Mouse (Mus musculus) E14TG2a.4 (cell line): ENCODE data around the gene Nmb.

ENCODE experiments used
- H3K27me3 ChIP-seq: 2 replicates; pipeline ENCODE4 v1.6.1; 2014; ENCODE audit warnings: low read length, control low read depth; ENCODE audit not compliant: insufficient read depth
- H3K36me3 ChIP-seq: 2 replicates; pipeline ENCODE4 v1.6.1; 2014; ENCODE audit warnings: low read length, control low read depth; ENCODE audit not compliant: insufficient read depth
- H3K4me1 ChIP-seq: replicated peaks from 2 replicates; pipeline ENCODE4 v1.6.1; 2014; ENCODE audit warnings: low read depth, low read length, control low read depth
- H3K4me3 ChIP-seq: replicated peaks from 2 replicates; pipeline ENCODE4 v1.5.1; 2014; ENCODE audit warnings: mild to moderate bottlenecking, low read length
- H3K9me3 ChIP-seq: 2 replicates; pipeline ENCODE4 v1.6.1; 2014; ENCODE audit warnings: low read length, control low read depth
- CTCF ChIP-seq: conservative IDR thresholded peaks from 2 replicates; pipeline ENCODE4 v1.5.1; 2014; ENCODE audit warnings: low read length
- NANOG ChIP-seq: IDR thresholded peaks from 2 replicates; pipeline ENCODE4 v1.6.1; 2014; ENCODE audit warnings: borderline replicate concordance, low read length, mixed read lengths
- POU5F1 ChIP-seq: IDR thresholded peaks from 2 replicates; pipeline ENCODE4 v1.6.1; 2014; ENCODE audit warnings: low read length, borderline replicate concordance

Nmb gene

DNA sequence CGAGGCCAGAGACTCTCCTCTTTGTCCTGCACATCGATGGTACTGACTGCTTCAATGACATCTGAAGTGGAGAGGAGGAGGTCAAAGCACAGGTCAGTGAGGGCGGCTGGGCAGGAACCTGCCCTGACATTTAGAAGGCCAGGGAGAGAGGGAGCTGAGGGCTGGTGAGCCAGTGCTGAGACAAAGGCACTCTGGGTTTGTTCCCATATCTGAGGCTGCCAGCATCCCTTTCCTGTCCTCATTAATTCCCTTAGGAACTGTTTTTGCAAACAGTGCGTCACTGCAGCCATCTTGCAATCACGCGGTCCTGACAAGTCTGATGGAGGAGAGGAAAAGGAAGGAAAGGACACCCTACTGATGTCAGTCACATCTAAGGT lies 11.1 kb downstream of the Nmb start:
- no peak for TF ChIP-seq CTCF
- Histone ChIP-seq H3K36me3 (peaks cover 82% of the 10 kb centered on the region), H3K9me3 (no peaks in the 10 kb centered on the region), H3K4me1 (peaks cover 68% of the 10 kb centered on the region), H3K27me3 (no peaks in the 10 kb centered on the region), H3K4me3 (peak overlapping the region; percentile 60)

DNA sequence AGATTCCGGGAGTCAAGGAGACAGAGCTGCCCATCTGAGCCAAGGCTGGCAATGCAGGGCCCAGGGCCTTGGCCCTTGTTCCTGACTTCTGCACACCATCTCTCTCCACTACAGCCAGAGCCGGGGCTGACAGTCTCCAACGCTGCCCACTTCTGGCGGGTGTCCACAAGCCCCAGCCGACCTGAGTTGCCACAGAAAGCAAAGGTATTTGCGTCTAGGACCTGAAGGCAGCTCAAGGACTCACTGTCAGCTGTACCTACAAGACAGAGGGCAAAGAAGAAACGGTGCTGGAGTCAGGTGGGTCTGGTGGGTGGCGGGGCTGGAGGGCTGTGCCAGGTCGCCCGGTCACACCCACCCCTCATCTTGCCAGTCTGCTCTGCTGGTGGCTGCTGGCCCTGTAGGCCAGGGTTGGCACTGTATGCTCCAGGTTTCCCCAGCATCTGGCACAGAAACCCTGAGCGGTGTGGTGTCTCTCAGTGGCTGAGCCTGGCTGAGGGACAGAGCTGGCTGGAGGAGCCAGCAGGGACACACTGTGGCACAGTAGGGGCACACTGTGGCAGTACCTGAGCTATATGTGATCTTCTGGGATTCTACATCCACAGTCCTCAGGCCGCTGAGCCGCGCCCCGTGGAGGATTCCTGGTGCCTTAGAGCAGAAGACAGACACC lies 11.7 kb downstream of the Nmb start:
- no peaks in the 10 kb centered on the region for H3K9me3 ChIP-seq
- H3K27me3 ChIP-seq: no peaks in the 10 kb centered on the region
- TF ChIP-seq NANOG: no peak
- no peak for TF ChIP-seq CTCF
- no peak for TF ChIP-seq POU5F1
- H3K36me3 ChIP-seq: peaks cover 77% of the 10 kb centered on the region
- peak overlapping the region; percentile 60 for H3K4me3 ChIP-seq
- H3K4me1 ChIP-seq: peaks cover 69% of the 10 kb centered on the region

DNA sequence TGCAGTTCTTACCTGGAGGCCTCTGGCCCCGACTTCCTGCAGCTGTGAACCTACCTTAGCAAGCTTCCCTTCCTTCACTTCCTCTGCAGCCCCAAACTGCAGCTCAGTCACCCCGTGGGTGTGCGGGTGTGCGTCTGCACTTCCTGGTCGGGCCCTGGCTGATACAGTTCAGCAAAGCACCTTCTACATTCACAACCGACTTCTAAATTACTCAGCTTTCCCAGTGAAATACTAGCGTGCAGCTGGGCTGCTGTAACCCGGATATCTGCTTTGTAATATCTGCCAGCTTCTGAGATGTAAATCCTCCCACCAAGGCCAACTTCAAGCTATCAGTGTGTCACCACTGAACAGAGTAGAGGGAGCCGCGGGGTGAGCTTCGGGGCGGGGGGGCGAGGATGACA lies 15.0 kb downstream of the Nmb start:
- TF ChIP-seq CTCF (no peak), NANOG (no peak), POU5F1 (no peak)
- H3K9me3 ChIP-seq: no peaks in the 10 kb centered on the region

DNA sequence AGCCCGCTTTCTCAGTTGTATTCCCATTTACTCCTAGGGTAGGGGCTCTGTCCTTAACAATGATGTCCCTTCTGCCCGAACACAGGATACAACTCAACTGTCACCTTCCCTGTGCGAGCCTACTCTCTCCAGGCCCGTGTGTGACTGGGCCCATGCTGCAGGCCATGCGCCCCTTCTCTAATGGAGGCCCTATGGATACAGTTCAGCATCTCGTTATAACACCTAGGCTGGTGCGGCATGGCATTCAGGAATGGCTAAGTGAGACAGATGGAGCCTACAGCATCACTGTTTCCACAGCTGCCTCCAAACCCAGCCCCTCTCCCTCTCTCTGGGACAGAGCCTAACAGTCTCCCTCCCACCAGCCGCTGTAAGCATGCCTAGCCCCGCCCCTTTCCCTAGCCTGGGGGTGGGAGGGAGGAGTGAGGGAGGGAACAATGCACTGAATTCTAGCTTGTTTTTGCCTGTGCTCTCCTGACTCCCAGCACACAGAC lies 15.8 kb downstream of the Nmb start:
- Histone ChIP-seq H3K4me1 (peaks cover 47% of the 10 kb centered on the region), H3K36me3 (peaks cover 36% of the 10 kb centered on the region), H3K4me3 (peak overlapping the region; percentile 65), H3K27me3 (no peaks in the 10 kb centered on the region), H3K9me3 (no peaks in the 10 kb centered on the region)
- no peak for TF ChIP-seq POU5F1
- no peak for TF ChIP-seq NANOG
- no peak for TF ChIP-seq CTCF

More for the DNA sequence above, 15.0 kb downstream of the Nmb start:
- Histone ChIP-seq H3K4me1 (peaks cover 52% of the 10 kb centered on the region), H3K4me3 (peak overlapping the region; percentile 52), H3K27me3 (no peaks in the 10 kb centered on the region), H3K36me3 (peaks cover 43% of the 10 kb centered on the region)

DNA sequence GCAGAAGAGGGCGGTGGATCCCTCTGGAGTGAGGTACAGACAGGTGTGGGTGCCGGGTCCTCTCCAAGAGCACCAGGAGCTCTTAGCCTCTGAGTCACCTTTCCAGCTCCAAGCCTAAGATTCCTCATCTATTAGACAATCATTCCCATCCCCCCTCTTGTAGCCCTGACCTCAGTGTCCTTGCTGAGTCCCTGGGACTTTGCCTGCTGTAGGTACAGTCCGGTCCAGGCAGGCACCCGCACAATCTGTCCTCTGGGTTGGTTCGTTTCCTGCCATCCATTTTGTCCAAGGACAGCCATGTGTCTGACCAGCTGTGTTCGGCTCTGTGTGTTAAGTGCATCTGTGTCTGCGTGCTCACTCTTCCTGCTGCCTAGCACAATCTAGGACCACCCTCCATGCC lies 16.3 kb downstream of the Nmb start:
- no peak for TF ChIP-seq NANOG
- no peak for TF ChIP-seq CTCF
- TF ChIP-seq POU5F1: no peak
- Histone ChIP-seq H3K27me3 (no peaks in the 10 kb centered on the region), H3K36me3 (peaks cover 31% of the 10 kb centered on the region), H3K4me1 (peaks cover 43% of the 10 kb centered on the region), H3K9me3 (no peaks in the 10 kb centered on the region), H3K4me3 (peak overlapping the region; percentile 65)

DNA sequence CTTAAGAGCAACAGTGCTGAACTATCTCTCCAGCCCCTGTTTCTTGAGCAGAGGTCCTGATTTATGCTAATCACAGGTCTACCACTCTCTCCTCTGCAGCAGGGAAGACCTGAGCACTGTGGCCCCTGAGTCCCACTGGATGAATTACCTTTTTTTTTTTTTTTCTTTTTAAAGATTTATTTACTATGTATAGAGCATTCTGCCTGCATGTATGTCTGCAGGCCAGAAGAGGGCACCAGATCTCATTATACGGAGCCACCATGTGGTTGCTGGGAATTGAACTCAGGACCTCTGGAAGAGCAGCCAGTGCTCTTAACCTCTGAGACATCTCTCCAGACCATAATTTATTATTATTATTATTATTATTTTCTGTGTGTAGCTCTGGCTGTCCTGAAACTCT lies 19.2 kb downstream of the Nmb start:
- peak; percentile 45 for TF ChIP-seq CTCF
- TF ChIP-seq NANOG: no peak
- no peak overlapping the region for H3K4me3 ChIP-seq
- H3K27me3 ChIP-seq: no peaks in the 10 kb centered on the region
- peaks cover 2% of the 10 kb centered on the region for H3K36me3 ChIP-seq
- H3K4me1 ChIP-seq: peaks cover 31% of the 10 kb centered on the region
- no peaks in the 10 kb centered on the region for H3K9me3 ChIP-seq

DNA sequence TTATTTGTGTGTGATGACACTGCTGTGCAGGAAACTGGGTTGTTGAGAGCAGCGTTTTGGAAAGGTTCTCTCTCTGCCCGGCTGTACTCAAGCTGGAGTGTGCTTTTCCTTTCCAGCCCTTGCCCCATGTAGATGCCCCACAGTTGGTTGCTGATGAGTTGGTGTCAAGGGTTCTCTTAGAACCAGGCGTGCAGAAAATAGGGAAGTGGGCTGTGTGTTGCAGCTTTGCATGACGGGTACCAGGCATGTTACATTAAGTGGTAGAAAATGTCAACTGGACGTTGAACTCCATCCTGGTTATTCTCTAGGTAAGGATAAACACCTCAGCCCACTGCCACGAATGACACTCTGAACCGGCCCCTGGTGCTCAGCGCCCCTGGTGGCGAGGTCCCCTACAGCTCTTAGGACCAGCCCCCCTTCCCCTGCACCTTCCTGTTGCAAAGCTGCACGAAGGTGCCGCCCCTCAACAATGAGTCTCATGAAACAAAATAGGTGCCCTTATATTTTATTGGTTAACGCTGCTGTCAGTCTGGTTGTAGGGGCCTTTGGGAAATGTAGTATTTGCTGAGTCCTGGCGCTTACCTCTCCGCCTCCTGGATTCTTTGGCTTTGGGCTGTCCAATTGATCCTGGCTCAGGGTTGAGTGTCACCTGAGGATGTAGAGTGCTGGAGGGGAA lies 21.9 kb downstream of the Nmb start:
- Histone ChIP-seq H3K4me3 (no peak overlapping the region), H3K4me1 (peaks cover 13% of the 10 kb centered on the region), H3K9me3 (no peaks in the 10 kb centered on the region), H3K36me3 (no peaks in the 10 kb centered on the region), H3K27me3 (peaks cover 2% of the 10 kb centered on the region)
- peak; percentile 16; the same call in 1 of the 2 replicates for TF ChIP-seq CTCF
- no peak for TF ChIP-seq NANOG

DNA sequence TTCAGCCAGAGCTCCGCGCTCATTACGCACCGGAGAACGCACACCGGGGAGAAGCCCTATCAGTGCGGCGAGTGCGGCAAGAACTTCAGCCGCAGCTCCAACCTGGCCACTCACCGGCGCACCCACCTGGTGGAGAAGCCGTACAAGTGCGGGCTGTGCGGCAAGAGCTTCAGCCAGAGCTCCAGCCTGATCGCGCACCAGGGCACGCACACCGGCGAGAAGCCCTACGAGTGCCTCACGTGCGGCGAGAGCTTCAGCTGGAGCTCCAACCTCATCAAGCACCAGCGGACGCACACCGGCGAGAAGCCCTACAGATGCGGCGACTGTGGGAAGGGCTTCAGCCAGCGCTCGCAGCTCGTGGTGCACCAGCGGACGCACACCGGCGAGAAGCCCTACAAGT lies 29.1 kb downstream of the Nmb start:
- Histone ChIP-seq H3K27me3 (peaks cover 44% of the 10 kb centered on the region), H3K9me3 (no peaks in the 10 kb centered on the region), H3K36me3 (0 out of 2 replicates have a peak, but pooled peaks cover 3% of the 10 kb centered on the region), H3K4me3 (peak overlapping the region; percentile 77), H3K4me1 (peaks cover 20% of the 10 kb centered on the region)
- TF ChIP-seq CTCF (0 out of 2 replicates have a peak, but pooled peaks have one; percentile 3), POU5F1 (no peak), NANOG (no peak)
